Mouse (Mus musculus): ENCODE measurements around the gene Dab2.

Dab2 gene

GRCm38 (mm10) chr15:6326011-6326410 lies 26.4 kb downstream of the Dab2 start:
- DNase-seq, result no peak

- DNase-seq, result no peak
Measured at GRCm38 (mm10) chr15:6331380-6331779, 31.8 kb downstream of the Dab2 start.

- no peak for DNase-seq
Measured at GRCm38 (mm10) chr15:6334664-6335206, 35.1 kb downstream of the Dab2 start.

- DNase-seq, result no peak
Measured at GRCm38 (mm10) chr15:6339767-6340166, 40.2 kb downstream of the Dab2 start.

GRCm38 (mm10) chr15:6340347-6340746 lies 40.8 kb downstream of the Dab2 start:
- DNase-seq, result no peak

- DNase-seq, result peak in 1 of 2 experiments; percentile 5
Measured at GRCm38 (mm10) chr15:6341427-6341826, 41.8 kb downstream of the Dab2 start.

GRCm38 (mm10) chr15:6353901-6354300 lies 54.3 kb downstream of the Dab2 start:
- no peak for DNase-seq

- no peak for DNase-seq
Measured at GRCm38 (mm10) chr15:6359859-6360258, 60.3 kb downstream of the Dab2 start.

- no peak for DNase-seq
Measured at GRCm38 (mm10) chr15:6369974-6370373, 70.4 kb downstream of the Dab2 start.

GRCm38 (mm10) chr15:6371486-6371885 lies 71.9 kb downstream of the Dab2 start:
- no peak for DNase-seq

GRCm38 (mm10) chr15:6375016-6375415 lies 75.4 kb downstream of the Dab2 start:
- DNase-seq, result no peak

- DNase-seq, result no peak
Measured at GRCm38 (mm10) chr15:6376001-6376400, 76.4 kb downstream of the Dab2 start.

- DNase-seq, result no peak
Measured at GRCm38 (mm10) chr15:6376785-6377184, 77.2 kb downstream of the Dab2 start.

GRCm38 (mm10) chr15:6384027-6384426 lies 84.4 kb downstream of the Dab2 start:
- DNase-seq, result no peak

- DNase-seq, result no peak
Measured at GRCm38 (mm10) chr15:6385241-6385640, 85.7 kb downstream of the Dab2 start.

- peak; percentile 10 to 35 for DNase-seq
Measured at GRCm38 (mm10) chr15:6386159-6386951, 86.8 kb downstream of the Dab2 start.

GRCm38 (mm10) chr15:6386961-6387728 lies 87.6 kb downstream of the Dab2 start:
- no peak for DNase-seq

GRCm38 (mm10) chr15:6387729-6388070 lies 88.1 kb downstream of the Dab2 start:
- DNase-seq, result no peak

- no peak for DNase-seq
Measured at GRCm38 (mm10) chr15:6388146-6388545, 88.6 kb downstream of the Dab2 start.

- no peak for DNase-seq
Measured at GRCm38 (mm10) chr15:6388631-6389030, 89.0 kb downstream of the Dab2 start.

- no peak for DNase-seq
Measured at GRCm38 (mm10) chr15:6390106-6390505, 90.5 kb downstream of the Dab2 start.

- no peak for DNase-seq
Measured at GRCm38 (mm10) chr15:6390657-6391056, 91.1 kb downstream of the Dab2 start.

GRCm38 (mm10) chr15:6391886-6392285 lies 92.3 kb downstream of the Dab2 start:
- DNase-seq, result no peak

- DNase-seq, result no peak
Measured at GRCm38 (mm10) chr15:6393624-6394023, 94.0 kb downstream of the Dab2 start.

Data from spleen, adult 18-20 months (tissue).